Mouse (Mus musculus): ENCODE data around the gene Cotl1. TPM values are rescaled to one million over a fixed set of nuclear protein-coding genes. Genes with fewer than 3 reads are reported as not detected.

Gene Cotl1
- total RNA-seq, 1 experiment from 2014 or later, result 84.9 TPM

DNA sequence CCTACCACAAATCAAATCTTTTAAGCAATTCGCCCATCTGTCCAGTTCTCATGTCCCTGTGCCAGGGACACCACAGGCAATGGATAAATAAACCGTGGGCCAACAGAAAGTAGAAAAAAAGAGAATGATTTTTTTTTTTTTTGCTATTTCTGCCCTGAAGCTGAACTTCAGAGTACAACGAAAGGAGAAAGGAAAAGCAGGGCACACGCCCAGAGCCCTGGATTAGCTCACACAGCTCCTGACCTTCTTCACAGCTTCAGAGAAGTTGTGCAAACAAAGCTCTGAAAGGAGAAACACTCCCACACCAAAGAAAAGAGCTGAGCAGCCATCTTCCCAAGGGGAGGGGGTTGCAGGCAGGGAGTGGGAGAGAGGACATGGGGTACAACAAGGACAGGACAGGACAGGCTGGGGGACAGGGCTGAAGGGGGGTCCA, 12.6 kb downstream of the Cotl1 start:
- ATAC-seq (replicated peaks in 1 of 2; ENCODE audit: insufficient read depth in 1 of 2, low FRiP score in 2 of 2, low TSS enrichment in 1 of 2, low read depth in 1 of 2, poor library complexity in 2 of 2, severe bottlenecking in 2 of 2), result no peak

GRCm38 (mm10) chr8:119826982-119827381, 13.4 kb downstream of the Cotl1 start:
- no peak for ATAC-seq (replicated peaks in 1 of 2; ENCODE audit: insufficient read depth in 1 of 2, low FRiP score in 2 of 2, low TSS enrichment in 1 of 2, low read depth in 1 of 2, poor library complexity in 2 of 2, severe bottlenecking in 2 of 2)

DNA sequence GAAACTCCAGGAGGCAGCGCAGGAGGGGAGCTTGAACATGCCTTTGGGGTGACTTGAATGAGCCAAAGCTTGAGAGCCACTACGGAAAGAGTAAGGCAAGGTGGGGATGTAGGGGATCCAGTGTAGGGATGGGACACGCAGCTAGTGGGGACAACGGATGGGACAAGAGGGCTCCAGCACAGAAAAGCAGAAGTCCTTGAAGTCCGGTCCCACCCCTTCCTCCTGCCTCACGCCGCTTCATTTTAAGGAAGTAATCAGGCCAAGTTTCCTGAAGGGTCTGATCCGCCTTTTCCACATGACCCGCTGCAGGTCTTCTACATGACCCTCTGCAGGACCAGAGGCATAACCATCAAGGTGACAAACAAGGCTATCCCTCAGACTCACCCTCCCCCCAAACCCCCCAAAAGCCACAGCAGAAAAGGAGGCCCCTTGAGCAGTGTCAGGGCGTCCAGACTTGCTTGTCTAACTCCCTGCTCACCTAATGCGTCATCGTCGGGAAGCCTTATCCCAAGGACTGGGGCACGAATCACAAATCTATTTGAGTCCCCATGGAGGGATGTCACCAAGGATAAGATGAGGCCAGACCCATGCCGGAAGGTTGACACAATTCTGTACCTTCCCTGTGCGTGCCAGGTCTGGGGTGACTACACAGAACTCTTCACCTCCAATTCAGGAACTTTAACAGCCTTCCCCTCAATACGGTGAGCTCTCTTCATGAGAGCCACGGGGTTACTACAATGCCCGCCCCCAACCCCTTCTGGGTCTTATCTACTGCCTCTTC, 14.2 kb downstream of the Cotl1 start:
- ATAC-seq (replicated peaks in 1 of 2; ENCODE audit: insufficient read depth in 1 of 2, low FRiP score in 2 of 2, low TSS enrichment in 1 of 2, low read depth in 1 of 2, poor library complexity in 2 of 2, severe bottlenecking in 2 of 2), result peak; percentile 65

- ATAC-seq (replicated peaks in 1 of 2; ENCODE audit: insufficient read depth in 1 of 2, low FRiP score in 2 of 2, low TSS enrichment in 1 of 2, low read depth in 1 of 2, poor library complexity in 2 of 2, severe bottlenecking in 2 of 2), result peak in 1 of 2 experiments; percentile 38; a peak in 1 of 4 replicates
These were observed 15.5 kb downstream of the Cotl1 start for GRCm38 (mm10) chr8:119824809-119825273.

GRCm38 (mm10) chr8:119824100-119824499, 16.2 kb downstream of the Cotl1 start:
- no peak for ATAC-seq (replicated peaks in 1 of 2; ENCODE audit: insufficient read depth in 1 of 2, low FRiP score in 2 of 2, low TSS enrichment in 1 of 2, low read depth in 1 of 2, poor library complexity in 2 of 2, severe bottlenecking in 2 of 2)

DNA sequence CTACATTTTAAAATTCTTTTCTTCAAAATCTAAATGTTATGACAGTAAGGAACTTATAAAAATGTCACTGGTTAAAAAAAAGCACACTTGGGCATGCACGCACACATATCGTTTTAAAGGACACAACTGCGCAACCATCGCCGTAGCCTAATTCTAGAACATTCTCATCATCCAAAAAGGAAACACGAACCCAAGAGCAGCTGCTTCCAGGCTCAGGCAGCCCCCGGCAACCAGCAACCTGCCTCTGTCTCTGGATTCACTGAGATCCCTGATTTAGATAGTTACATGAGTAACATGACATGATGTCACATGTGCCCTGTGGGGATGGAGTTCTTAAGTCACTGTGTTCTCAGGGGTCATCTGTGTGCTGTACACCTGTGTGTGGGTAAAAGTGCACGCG, 17.1 kb downstream of the Cotl1 start:
- ATAC-seq (replicated peaks in 1 of 2; ENCODE audit: insufficient read depth in 1 of 2, low FRiP score in 2 of 2, low TSS enrichment in 1 of 2, low read depth in 1 of 2, poor library complexity in 2 of 2, severe bottlenecking in 2 of 2), result no peak

DNA sequence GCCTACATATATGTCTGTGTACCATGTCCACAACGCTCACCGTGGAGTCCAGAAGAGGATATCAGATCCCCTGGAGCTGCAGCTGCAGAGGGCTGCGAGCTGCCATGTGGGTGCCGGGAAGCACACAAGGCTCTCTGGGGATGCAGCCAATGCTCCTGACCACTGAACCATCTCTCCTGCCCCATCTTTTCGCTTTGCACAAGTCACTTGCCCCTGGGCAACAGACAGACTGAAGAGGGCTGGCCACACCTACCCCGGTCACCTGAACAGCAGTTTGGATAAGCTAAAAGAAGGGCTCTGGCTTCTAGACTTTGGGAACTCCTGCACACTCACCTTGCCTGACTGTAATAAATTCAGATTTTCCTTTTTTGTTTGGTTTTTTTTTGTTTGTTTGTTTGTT, 18.7 kb downstream of the Cotl1 start:
- no peak for ATAC-seq (replicated peaks in 1 of 2; ENCODE audit: insufficient read depth in 1 of 2, low FRiP score in 2 of 2, low TSS enrichment in 1 of 2, low read depth in 1 of 2, poor library complexity in 2 of 2, severe bottlenecking in 2 of 2)

DNA sequence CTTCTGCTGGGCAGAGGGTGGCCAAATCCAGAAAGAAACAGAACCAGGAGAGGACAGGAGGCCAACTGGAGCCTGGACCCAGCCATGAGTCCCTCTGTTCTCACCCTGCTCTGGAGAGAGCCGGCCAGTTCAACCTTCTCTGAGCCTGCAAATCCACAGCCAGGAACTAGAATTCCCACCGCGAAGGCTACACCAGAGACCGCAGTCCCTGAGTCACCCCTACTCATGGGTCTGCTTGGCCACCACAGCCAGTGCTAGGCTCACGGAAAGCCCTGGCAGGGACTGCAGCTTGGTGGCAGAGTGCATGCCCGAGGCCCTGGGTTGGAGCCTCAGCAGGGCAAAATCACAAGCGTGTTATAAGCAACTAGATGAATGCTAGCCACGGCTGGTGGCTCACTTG, 20.4 kb downstream of the Cotl1 start:
- no peak for ATAC-seq (replicated peaks in 1 of 2; ENCODE audit: insufficient read depth in 1 of 2, low FRiP score in 2 of 2, low TSS enrichment in 1 of 2, low read depth in 1 of 2, poor library complexity in 2 of 2, severe bottlenecking in 2 of 2)

- no peak for ATAC-seq (replicated peaks in 1 of 2; ENCODE audit: insufficient read depth in 1 of 2, low FRiP score in 2 of 2, low TSS enrichment in 1 of 2, low read depth in 1 of 2, poor library complexity in 2 of 2, severe bottlenecking in 2 of 2)
These were observed 21.0 kb downstream of the Cotl1 start for GRCm38 (mm10) chr8:119819316-119819715.

GRCm38 (mm10) chr8:119817446-119817845, 22.9 kb downstream of the Cotl1 start:
- peak; percentile 23 to 25; a peak in 3 of 4 replicates for ATAC-seq (replicated peaks in 1 of 2; ENCODE audit: insufficient read depth in 1 of 2, low FRiP score in 2 of 2, low TSS enrichment in 1 of 2, low read depth in 1 of 2, poor library complexity in 2 of 2, severe bottlenecking in 2 of 2)

DNA sequence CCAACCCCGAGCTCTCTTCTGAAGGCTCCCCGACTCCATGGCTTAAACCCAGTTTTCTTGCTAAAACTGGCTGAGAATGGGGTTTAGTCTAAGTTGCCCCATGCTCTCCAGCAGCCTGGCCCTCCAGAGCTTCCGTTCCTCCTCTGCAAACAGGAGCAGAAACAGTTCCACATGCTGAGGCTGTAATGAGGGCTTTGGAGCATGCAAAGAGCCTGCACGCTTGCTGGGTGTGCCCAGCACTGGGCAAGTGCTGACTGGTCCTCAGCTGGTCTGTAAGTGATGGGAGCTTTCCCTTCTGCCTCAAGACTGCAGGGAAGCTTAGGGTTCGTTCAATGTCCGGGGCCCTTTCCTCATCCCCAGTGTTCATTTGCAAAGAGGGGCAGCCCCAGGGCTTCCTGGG, 24.1 kb downstream of the Cotl1 start:
- ATAC-seq (replicated peaks in 1 of 2; ENCODE audit: insufficient read depth in 1 of 2, low FRiP score in 2 of 2, low TSS enrichment in 1 of 2, low read depth in 1 of 2, poor library complexity in 2 of 2, severe bottlenecking in 2 of 2), result no peak

GRCm38 (mm10) chr8:119812650-119813431, 27.5 kb downstream of the Cotl1 start:
- ATAC-seq (replicated peaks in 1 of 2; ENCODE audit: insufficient read depth in 1 of 2, low FRiP score in 2 of 2, low TSS enrichment in 1 of 2, low read depth in 1 of 2, poor library complexity in 2 of 2, severe bottlenecking in 2 of 2), result peak; percentile 74 to 85

DNA sequence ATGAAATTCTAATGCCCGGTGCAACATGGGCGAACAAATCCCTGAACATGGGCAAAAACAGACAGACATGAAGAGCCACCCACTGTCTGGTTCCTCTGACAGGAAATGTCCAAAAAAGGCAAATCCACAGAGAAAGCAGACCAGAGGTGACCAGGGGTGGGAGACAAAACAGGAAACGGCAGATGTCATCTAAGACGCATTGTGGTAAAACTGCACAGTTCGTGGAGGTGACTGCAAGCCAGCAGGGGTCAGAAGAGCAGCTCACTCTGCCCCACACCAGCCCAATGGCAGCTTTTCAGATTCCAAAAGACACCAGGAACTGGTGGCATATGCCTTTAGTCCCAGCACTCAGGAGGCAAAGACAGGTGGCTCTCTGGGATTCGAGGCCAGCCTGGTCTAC, 28.4 kb downstream of the Cotl1 start:
- peak; percentile 25 to 46; a peak in 2 of 4 replicates for ATAC-seq (replicated peaks in 1 of 2; ENCODE audit: insufficient read depth in 1 of 2, low FRiP score in 2 of 2, low TSS enrichment in 1 of 2, low read depth in 1 of 2, poor library complexity in 2 of 2, severe bottlenecking in 2 of 2)

DNA sequence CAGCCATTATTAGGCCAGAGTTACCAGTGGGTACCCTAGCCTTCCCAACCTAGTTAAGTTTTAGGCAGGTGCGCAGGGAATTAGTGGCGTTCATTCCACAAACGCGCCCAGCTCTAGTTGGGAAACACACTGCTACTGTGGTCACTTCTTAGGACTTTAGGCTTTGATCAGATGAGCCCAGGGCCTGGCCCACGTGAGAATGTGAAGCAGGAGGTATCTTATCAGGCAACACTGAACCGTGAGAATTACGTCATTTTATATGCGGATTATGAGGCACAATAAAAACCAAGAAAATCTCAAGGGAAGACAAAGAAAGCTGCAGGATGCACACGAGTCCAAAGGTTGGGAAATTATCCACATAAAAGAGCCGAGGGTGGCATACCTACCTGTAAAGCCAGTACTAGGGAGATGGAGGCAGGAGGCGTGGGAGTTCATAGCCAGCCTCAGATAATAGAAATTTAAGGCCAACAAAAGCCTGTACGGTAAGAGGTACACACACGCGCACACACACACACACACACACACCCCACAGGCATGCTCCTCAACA, 29.3 kb downstream of the Cotl1 start:
- ATAC-seq (replicated peaks in 1 of 2; ENCODE audit: insufficient read depth in 1 of 2, low FRiP score in 2 of 2, low TSS enrichment in 1 of 2, low read depth in 1 of 2, poor library complexity in 2 of 2, severe bottlenecking in 2 of 2), result no peak

DNA sequence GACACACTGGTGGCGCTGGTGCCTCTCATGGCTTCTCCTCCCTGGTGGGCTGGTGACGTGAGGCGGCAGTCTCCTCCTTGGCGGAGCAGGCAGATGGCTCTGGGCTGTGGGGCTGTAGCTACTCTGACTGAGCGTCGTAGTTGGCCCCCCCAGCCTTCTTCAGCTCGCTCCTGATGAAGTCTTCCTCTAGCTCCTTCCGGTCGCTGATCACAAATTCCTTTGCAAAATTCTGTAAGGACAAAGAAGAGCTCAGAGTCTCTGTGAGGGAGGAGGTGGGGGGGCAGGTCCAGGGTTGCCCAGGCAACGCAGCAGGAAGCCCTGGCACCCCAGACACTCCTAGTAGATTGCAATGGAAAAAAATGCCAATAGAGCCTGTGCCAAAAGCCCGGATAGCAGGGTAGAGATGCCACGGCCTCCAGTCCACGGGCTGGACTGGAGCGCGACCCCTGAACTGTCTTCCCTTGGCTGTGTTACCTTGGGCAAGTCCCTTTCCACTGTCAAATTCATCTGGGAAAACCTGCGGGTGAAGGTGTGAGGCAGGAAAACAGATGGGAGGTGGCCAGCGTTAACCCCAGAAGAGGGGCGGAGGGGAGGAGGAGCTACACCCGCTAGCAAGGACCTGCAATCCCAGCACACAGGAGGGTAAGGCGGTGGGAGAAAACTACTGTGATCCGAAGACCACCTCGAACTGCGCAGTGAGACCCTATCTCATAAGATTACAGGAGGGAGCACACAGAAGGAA, 30.0 kb downstream of the Cotl1 start:
- no peak for ATAC-seq (replicated peaks in 1 of 2; ENCODE audit: insufficient read depth in 1 of 2, low FRiP score in 2 of 2, low TSS enrichment in 1 of 2, low read depth in 1 of 2, poor library complexity in 2 of 2, severe bottlenecking in 2 of 2)

- no peak for ATAC-seq (replicated peaks in 1 of 2; ENCODE audit: insufficient read depth in 1 of 2, low FRiP score in 2 of 2, low TSS enrichment in 1 of 2, low read depth in 1 of 2, poor library complexity in 2 of 2, severe bottlenecking in 2 of 2)
These were observed 30.7 kb downstream of the Cotl1 start for GRCm38 (mm10) chr8:119809620-119810019.

DNA sequence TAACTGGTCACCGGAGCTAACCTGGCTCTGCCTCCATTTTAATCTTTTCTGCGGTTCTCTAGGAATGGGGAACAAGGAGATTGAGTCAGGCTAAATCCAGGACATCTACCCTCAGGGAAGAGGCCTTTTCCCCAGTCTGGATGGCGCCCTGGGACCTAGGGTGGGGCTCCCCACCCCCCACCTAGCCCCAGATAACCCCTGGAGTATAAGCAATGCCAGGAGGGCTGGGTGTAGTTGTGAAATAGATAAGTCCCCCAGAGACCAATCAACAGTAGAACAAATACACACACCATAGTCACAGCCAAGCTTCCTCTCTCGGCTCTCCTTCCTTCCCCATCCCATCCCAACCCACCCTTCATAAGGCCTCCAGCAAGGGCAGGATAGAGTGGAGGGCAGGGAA, 32.7 kb downstream of the Cotl1 start:
- ATAC-seq (replicated peaks in 1 of 2; ENCODE audit: insufficient read depth in 1 of 2, low FRiP score in 2 of 2, low TSS enrichment in 1 of 2, low read depth in 1 of 2, poor library complexity in 2 of 2, severe bottlenecking in 2 of 2), result no peak

Data from hematopoietic stem cell, adult 5-6 weeks (primary cell).